Mouse (Mus musculus): Measurements from ENCODE around the gene Ott.
"Not testable (repeated sequence)": the region's sequence is repeated elsewhere in the genome, so short reads cannot be mapped to it uniquely, and the experiment has no call there.

Ott gene

DNA sequence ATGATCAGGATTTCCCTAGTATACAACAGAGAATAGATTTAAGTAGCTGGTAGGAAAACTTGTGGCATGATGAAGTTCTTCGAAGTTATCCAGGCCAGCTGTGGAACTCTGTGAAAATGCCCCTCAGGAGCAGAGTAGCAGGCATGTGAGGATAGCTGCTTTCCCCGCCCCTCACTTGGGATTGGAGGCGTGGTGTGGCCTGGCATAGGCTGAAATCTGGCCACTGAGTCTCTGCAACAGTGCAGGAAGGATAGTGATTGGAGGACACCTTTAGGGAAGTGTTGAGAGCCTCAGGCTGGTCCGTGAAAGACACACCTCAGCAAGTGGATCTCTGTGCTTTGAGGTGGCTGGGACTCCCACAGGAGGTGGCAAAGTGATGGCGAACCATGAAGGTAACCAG is at the start of gene Ott:
TSS of gene Ott (plus strand) at position 301 of the 400 bp plus-strand sequence.
- DNase-seq: not testable (repeated sequence)
